In genomic region chr8:94180561-94180908, GRCm38 (mm10) we compare ENCODE assay signal across 11 mouse cellular contexts. TPM values are rescaled to one million over a fixed set of nuclear protein-coding genes. Genes with fewer than 3 reads are reported as not detected.
DNase-seq lines count a peak whose midpoint lies in the region; ATAC-seq lines count a peak whose summit lies in the region.
"Had no signal": no experiment of that assay in that cellular context is flagged by ENCODE, and none has a peak within 500 bp of the region (broad histone marks: within the 10 kb centered on the region; RNA-seq: fewer than 3 reads in every experiment).

No protein-coding gene starts in this region.

- H3K4me1 ChIP-seq in hindbrain, embryonic 10.5 days (replicated peaks), result peaks cover 36% of the 10 kb centered on the region
- peaks cover 18% of the 10 kb centered on the region for H3K4me1 ChIP-seq in hindbrain, embryonic 14.5 days (replicated peaks; ENCODE audit: control insufficient read depth, insufficient read depth, low read length)
- H3K4me1 ChIP-seq in neural tube, embryonic 12.5 days, result peaks cover 24% of the 10 kb centered on the region
- H3K4me1 ChIP-seq in limb, embryonic 13.5 days, result peaks cover 39% of the 10 kb centered on the region

- no peak for ATAC-seq in hindbrain, embryonic 14.5 days (ENCODE audit: low FRiP score)
- ATAC-seq in neural tube, embryonic 12.5 days (ENCODE audit: low FRiP score, low read depth), result no peak
- no peak for ATAC-seq in limb, embryonic 13.5 days (ENCODE audit: low FRiP score, low read depth)

- peaks cover 100% of the 10 kb centered on the region for H3K27me3 ChIP-seq in hindbrain, embryonic 10.5 days (ENCODE audit: insufficient read depth, poor library complexity, severe bottlenecking)
- H3K27me3 ChIP-seq in hindbrain, embryonic 14.5 days (ENCODE audit: control insufficient read depth, insufficient read depth, low read length), result peaks cover 95% of the 10 kb centered on the region
- peaks cover 86% of the 10 kb centered on the region for H3K27me3 ChIP-seq in neural tube, embryonic 12.5 days (replicated peaks)
- H3K27me3 ChIP-seq in limb, embryonic 13.5 days, result peaks cover 97% of the 10 kb centered on the region

- no peak for DNase-seq in hindbrain, embryonic 10.5 days (ENCODE audit: low spot score)
- no peak for DNase-seq in hindbrain, embryonic 14.5 days (ENCODE audit: low spot score)
- no peak for DNase-seq in neural tube, embryonic 10.5 days (ENCODE audit: extremely low spot score, low spot score)
- no peak for DNase-seq in adrenal gland, postnatal 36 days
- no peak for DNase-seq in frontal cortex, adult 2 months (ENCODE audit: extremely low spot score in 1 of 2, low spot score in 1 of 2)
- no peak for DNase-seq in left cerebral cortex, adult 18-20 months (ENCODE audit: low spot score in 2 of 2)
- DNase-seq: cerebellum, adult 11 months had no signal

- H3K4me3 ChIP-seq in hindbrain, embryonic 10.5 days, result peak overlapping the region; percentile 58; the same call in 1 of the 2 replicates
- no peak overlapping the region for H3K4me3 ChIP-seq in hindbrain, embryonic 14.5 days (replicated peaks; ENCODE audit: low read length)
- no peak overlapping the region for H3K4me3 ChIP-seq in neural tube, embryonic 12.5 days
- peak overlapping the region; percentile 47; the same call in 1 of the 2 replicates for H3K4me3 ChIP-seq in limb, embryonic 13.5 days

- no peaks in the 10 kb centered on the region for H3K9me3 ChIP-seq in hindbrain, embryonic 10.5 days
- H3K9me3 ChIP-seq in hindbrain, embryonic 14.5 days (ENCODE audit: control insufficient read depth, low read length), result no peaks in the 10 kb centered on the region
- no peaks in the 10 kb centered on the region for H3K9me3 ChIP-seq in neural tube, embryonic 12.5 days
- no peaks in the 10 kb centered on the region for H3K9me3 ChIP-seq in limb, embryonic 13.5 days

- no peaks in the 10 kb centered on the region for H3K36me3 ChIP-seq in hindbrain, embryonic 10.5 days
- no peaks in the 10 kb centered on the region for H3K36me3 ChIP-seq in hindbrain, embryonic 14.5 days (replicated peaks; ENCODE audit: control insufficient read depth, insufficient read depth)
- H3K36me3 ChIP-seq in neural tube, embryonic 12.5 days, result no peaks in the 10 kb centered on the region
- H3K36me3 ChIP-seq in limb, embryonic 13.5 days, result no peaks in the 10 kb centered on the region

- no peak overlapping the region for H3K4me2 ChIP-seq in hindbrain, embryonic 14.5 days (replicated peaks)
- H3K4me2 ChIP-seq in neural tube, embryonic 12.5 days (replicated peaks), result 0 out of 2 replicates have a peak overlapping the region, but pooled peaks have one; percentile 67
- H3K4me2 ChIP-seq in limb, embryonic 13.5 days (replicated peaks), result peak overlapping the region; percentile 76

- WGBS in hindbrain, embryonic 10.5 days, result 73% methylated on average over 1 of the region's 1 CpGs
- 80% methylated on average over 1 of the region's 1 CpGs for WGBS in hindbrain, embryonic 14.5 days
- WGBS in neural tube, embryonic 12.5 days, result 67% methylated on average over 1 of the region's 1 CpGs
- 61% methylated on average over 1 of the region's 1 CpGs for WGBS in limb, embryonic 13.5 days

- no peak overlapping the region for H3K27ac ChIP-seq in hindbrain, embryonic 10.5 days
- no peak overlapping the region for H3K27ac ChIP-seq in hindbrain, embryonic 14.5 days
- H3K27ac ChIP-seq in neural tube, embryonic 12.5 days, result no peak overlapping the region
- H3K27ac ChIP-seq in limb, embryonic 13.5 days, result no peak overlapping the region

- no peak overlapping the region for H3K9ac ChIP-seq in hindbrain, embryonic 14.5 days
- H3K9ac ChIP-seq in neural tube, embryonic 12.5 days, result no peak overlapping the region
- H3K9ac ChIP-seq in limb, embryonic 13.5 days, result no peak overlapping the region

RNA-seq across cellular contexts. Expression of gene Mt1, which starts 1.7 kb away (rescaled TPM):
- 159 and 234 TPM in 2 replicates for polyA plus RNA-seq in hindbrain, embryonic 10.5 days (2016; fragmentation: Nextera tagmentation; extraction: Ambion mirVana)
- polyA plus RNA-seq in hindbrain, embryonic 14.5 days (2014; fragmentation: Nextera tagmentation; extraction: Ambion mirVana), result 59.7 and 75.2 TPM in 2 replicates
- 33.3 and 36.7 TPM in 2 replicates for polyA plus RNA-seq in neural tube, embryonic 12.5 days (2016; fragmentation: Nextera tagmentation; extraction: Ambion mirVana)
- polyA plus RNA-seq in limb, embryonic 13.5 days (2015; fragmentation: Nextera tagmentation; extraction: Ambion mirVana), result 77.3 and 102 TPM in 2 replicates
- total RNA-seq in adrenal gland, postnatal 36 days (2021), result 100 to 1,000 TPM; 298 to 394 TPM
- polyA plus RNA-seq in frontal cortex, adult 2 months (2012; rRNA removed), result 874 and 1,481 TPM in 2 replicates
- 100 to 1,000 TPM; 333 to 422 TPM for total RNA-seq in left cerebral cortex, adult 18-20 months (2021)

RNA-seq across cellular contexts. Expression of gene Mt2, which starts 8.1 kb away (rescaled TPM):
- 48.0 and 63.2 TPM in 2 replicates for polyA plus RNA-seq in hindbrain, embryonic 10.5 days (2016; fragmentation: Nextera tagmentation; extraction: Ambion mirVana)
- polyA plus RNA-seq in hindbrain, embryonic 14.5 days (2014; fragmentation: Nextera tagmentation; extraction: Ambion mirVana), result 15.7 and 16.9 TPM in 2 replicates
- polyA plus RNA-seq in neural tube, embryonic 12.5 days (2016; fragmentation: Nextera tagmentation; extraction: Ambion mirVana), result 8.1 and 11.1 TPM in 2 replicates
- polyA plus RNA-seq in limb, embryonic 13.5 days (2015; fragmentation: Nextera tagmentation; extraction: Ambion mirVana), result 28.0 and 31.7 TPM in 2 replicates
- total RNA-seq in adrenal gland, postnatal 36 days (2021), result 100 to 1,000 TPM; 138 to 410 TPM
- 352 and 451 TPM in 2 replicates for polyA plus RNA-seq in frontal cortex, adult 2 months (2012; rRNA removed)
- 100 to 1,000 TPM; 215 to 228 TPM for total RNA-seq in left cerebral cortex, adult 18-20 months (2021)

RNA-seq across cellular contexts. Expression of gene Mt3, which starts 28.1 kb away (rescaled TPM):
- 8.4 and 13.2 TPM in 2 replicates for polyA plus RNA-seq in hindbrain, embryonic 10.5 days (2016; fragmentation: Nextera tagmentation; extraction: Ambion mirVana)
- polyA plus RNA-seq in hindbrain, embryonic 14.5 days (2014; fragmentation: Nextera tagmentation; extraction: Ambion mirVana), result 215 and 245 TPM in 2 replicates
- 19.0 and 24.8 TPM in 2 replicates for polyA plus RNA-seq in neural tube, embryonic 12.5 days (2016; fragmentation: Nextera tagmentation; extraction: Ambion mirVana)
- polyA plus RNA-seq in limb, embryonic 13.5 days (2015; fragmentation: Nextera tagmentation; extraction: Ambion mirVana), result 0.99 and 1.2 TPM in 2 replicates
- 1 to 10 TPM; 4.1 to 5.9 TPM for total RNA-seq in adrenal gland, postnatal 36 days (2021)
- polyA plus RNA-seq in frontal cortex, adult 2 months (2012; rRNA removed), result 1,770 and 2,382 TPM in 2 replicates
- 100 to 1,000 TPM; 795 to 921 TPM for total RNA-seq in left cerebral cortex, adult 18-20 months (2021)
- polyA plus RNA-seq: spleen, adult 2 months had no signal

RNA-seq across cellular contexts. Expression of gene Nup93, which starts 33.8 kb away (rescaled TPM):
- polyA plus RNA-seq in hindbrain, embryonic 10.5 days (2016; fragmentation: Nextera tagmentation; extraction: Ambion mirVana), result 114 and 134 TPM in 2 replicates
- polyA plus RNA-seq in hindbrain, embryonic 14.5 days (2014; fragmentation: Nextera tagmentation; extraction: Ambion mirVana), result 58.9 and 63.3 TPM in 2 replicates
- polyA plus RNA-seq in neural tube, embryonic 12.5 days (2016; fragmentation: Nextera tagmentation; extraction: Ambion mirVana), result 85.1 and 85.5 TPM in 2 replicates
- 93.7 and 99.2 TPM in 2 replicates for polyA plus RNA-seq in limb, embryonic 13.5 days (2015; fragmentation: Nextera tagmentation; extraction: Ambion mirVana)
- 10 to 100 TPM; 15.7 to 16.1 TPM for total RNA-seq in adrenal gland, postnatal 36 days (2021)
- 32.8 and 33.6 TPM in 2 replicates for polyA plus RNA-seq in frontal cortex, adult 2 months (2012; rRNA removed)
- 10 to 100 TPM; 40.5 to 46.5 TPM for total RNA-seq in left cerebral cortex, adult 18-20 months (2021)

RNA-seq across cellular contexts. Expression of gene Mt4, which starts 43.5 kb away (rescaled TPM):
- not detected in 2 replicates for polyA plus RNA-seq in hindbrain, embryonic 10.5 days (2016; fragmentation: Nextera tagmentation; extraction: Ambion mirVana)
- not detected in 2 replicates for polyA plus RNA-seq in hindbrain, embryonic 14.5 days (2014; fragmentation: Nextera tagmentation; extraction: Ambion mirVana)
- not detected in 2 replicates for polyA plus RNA-seq in neural tube, embryonic 12.5 days (2016; fragmentation: Nextera tagmentation; extraction: Ambion mirVana)
- polyA plus RNA-seq in limb, embryonic 13.5 days (2015; fragmentation: Nextera tagmentation; extraction: Ambion mirVana), result not detected in 2 replicates
- not detected for total RNA-seq in adrenal gland, postnatal 36 days (2021)
- polyA plus RNA-seq in frontal cortex, adult 2 months (2012; rRNA removed), result not detected in 2 replicates
- total RNA-seq in left cerebral cortex, adult 18-20 months (2021), result not detected
- total RNA-seq: left cerebral cortex, postnatal 10 days had no signal
- polyA plus RNA-seq: spleen, adult 2 months had no signal

Comparison
In these comparisons a context has a peak if more than half of its experiments do, and no peak if none do; other contexts are left out.
1. H3K4me3 ChIP-seq: peak in hindbrain, embryonic 10.5 days (single experiment) and limb, embryonic 13.5 days (single experiment); none in hindbrain, embryonic 14.5 days (single experiment) and neural tube, embryonic 12.5 days (single experiment).